Mouse (Mus musculus) left cerebral cortex, postnatal 25 days (tissue): ENCODE measurements around the gene Tmigd3. TPM values are rescaled to one million over a fixed set of nuclear protein-coding genes. Genes with fewer than 3 reads are reported as not detected.

Experiments
- DNase-seq, 2 experiments: peaks; one replicate each; pipeline ENCODE4 v3.0.0; 2022; ENCODE audit warnings: low spot score in 2 of 2, mixed read lengths in 1 of 2
- intact Hi-C: fragments of 180-260 bp; cut with DNase I; formaldehyde crosslinking; loops from one replicate; pipeline ENCODE4 v1.15.1; 2025
- total RNA-seq, 2 experiments: library from RNA; stranded (reverse); gene quantifications; 2 replicates each; pipeline ENCODE4 v1.2.3; 2021

The Tmigd3 gene
- total RNA-seq, 2 experiments from 2014 or later, result 0.69 TPM; not detected in 1

DNA sequence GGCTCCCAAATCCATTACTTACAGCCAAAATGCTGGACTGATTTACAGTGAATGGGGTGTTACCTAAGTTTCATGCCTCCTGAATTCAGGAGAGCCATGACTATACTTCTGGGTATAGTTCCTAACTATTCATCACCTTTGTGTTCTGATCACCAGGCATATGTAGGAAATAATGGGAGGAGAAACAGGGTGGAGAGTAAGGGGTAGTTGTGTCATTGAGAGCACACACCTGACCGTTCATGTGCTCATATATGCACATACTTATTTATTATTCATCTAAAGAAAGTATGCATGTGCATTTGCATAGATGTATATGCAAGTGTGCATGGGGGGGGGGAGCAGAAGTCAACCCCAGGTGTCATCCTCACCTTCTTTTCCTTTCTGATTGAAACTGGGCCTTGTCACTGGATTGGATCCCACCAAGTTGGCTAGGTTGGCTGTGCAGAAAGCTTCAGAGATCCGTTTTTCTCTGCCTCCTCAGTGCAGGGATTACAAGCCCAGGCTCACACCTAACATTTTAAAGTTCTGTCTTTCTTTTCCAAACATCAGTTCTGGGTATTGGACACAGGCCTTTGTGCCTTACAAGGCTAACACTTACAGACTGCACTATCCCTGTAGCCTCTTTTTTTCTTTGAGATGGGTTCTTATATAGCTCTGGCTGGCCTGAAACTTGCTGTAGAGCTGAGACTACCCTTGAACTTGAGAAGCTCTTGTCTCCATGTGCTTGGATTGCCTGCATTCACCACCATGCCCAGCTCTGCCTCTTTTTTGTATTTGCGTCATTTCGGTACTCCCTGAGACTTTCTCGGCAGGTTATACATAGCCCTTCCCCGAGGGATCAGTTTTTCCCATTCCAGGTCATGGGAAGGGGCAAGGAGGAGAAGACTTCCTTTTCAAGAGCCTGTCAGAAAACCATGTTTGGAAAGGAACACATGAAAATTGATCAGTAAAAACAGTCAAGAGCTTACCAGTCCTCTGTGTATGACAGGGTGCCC is 3.0 kb downstream of the Tmigd3 start:
- DNase-seq, result no peak
- intact Hi-C loops, result no loop called here

DNA sequence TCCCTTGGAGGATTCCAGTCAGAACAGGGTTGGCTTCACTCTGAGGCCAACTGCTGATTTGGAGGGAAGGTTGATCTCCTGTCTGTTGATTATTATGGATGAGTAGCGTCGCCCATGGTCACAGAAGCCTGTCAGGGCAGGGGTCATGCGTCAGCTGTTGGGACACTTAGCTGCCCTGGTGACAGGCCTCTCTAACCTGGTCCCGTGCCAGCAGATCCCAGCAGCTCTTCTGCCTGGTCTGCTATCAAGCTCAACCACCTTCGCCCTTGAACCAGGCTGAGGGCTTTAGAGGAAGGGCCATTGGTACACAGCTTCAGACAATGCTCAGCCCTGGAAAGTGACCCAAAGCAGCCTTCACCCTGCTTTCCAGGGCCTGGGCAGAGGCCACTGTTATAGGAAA is 5.3 kb downstream of the Tmigd3 start:
- intact Hi-C loops, result loop anchor here (5.0 kb wide), 1 partner anchor 114 kb away; no protein-coding TSS in a partner anchor
- no peak for DNase-seq

DNA sequence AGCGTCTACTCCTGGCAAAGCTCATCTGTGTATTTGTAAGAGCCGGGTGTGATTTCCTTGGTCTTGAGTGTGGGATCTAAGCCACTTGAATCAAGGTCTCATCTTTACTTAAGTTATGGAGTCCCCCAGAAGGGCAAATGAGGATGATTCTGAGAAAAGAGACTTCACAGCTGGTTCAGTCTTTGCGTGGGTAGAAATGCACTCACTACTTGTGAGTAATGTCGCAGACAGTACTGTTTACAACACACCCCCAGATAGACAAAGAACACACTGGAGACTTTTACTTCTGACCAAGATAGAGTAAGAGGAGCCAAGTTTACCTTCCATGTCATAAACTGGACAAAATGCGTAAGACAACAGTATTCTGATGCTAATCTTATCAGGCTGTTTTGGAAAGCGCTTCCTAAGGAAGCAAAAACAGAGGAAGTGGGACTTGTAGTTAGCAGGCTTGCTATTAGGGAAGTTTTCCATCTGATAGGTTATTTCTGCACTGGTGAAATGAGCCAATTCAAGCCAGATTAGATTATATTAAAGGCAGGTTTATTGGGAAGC is 6.6 kb downstream of the Tmigd3 start:
- intact Hi-C loops, result loop anchor here (5.0 kb wide), 1 partner anchor 115 kb away; no protein-coding TSS in a partner anchor
- peak in 1 of 2 experiments; percentile 58 for DNase-seq

DNA sequence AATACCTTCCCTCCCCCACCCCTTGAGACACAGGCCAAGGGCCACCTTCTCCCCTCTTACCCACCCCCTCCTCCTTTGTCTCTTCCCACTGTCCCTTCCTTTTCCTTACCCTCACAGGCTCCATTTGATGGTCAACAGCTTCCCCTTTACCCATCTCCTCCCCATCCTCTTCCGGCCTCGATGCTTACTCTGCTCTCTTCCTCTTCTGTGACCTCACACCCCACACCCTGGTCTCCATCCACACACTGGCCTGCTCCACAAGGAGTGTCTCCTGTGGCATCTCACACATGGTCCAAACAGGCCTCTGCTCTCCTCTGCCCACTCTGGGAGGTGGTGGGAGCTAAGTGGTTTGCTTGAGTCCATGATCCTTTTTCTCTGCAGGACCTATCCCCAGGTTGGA is 7.2 kb downstream of the Tmigd3 start:
- intact Hi-C loops, result loop anchor here (5.0 kb wide), 1 partner anchor 116 kb away; no protein-coding TSS in a partner anchor
- DNase-seq, result no peak

DNA sequence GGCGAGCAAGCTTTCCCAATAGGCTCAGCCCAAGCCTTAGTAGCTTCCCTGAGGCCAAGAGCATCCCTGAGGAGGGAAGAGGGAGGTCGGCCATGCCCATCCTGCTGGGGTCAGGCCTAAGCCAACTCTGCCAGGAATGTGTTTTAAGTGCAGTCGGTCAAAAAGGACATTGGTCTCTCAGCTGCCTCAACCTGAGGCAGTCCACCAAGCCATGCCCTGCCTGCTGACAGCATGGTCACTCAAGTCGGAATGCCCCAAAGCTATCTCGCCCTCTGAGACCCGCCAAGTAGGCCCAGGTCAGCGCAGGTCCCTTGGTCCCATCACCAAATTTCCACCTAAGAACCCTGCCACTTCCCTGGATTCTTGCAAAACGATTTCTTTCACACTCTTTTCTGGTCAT is 8.0 kb downstream of the Tmigd3 start:
- DNase-seq, result no peak
- intact Hi-C loops, result loop anchor here (5.0 kb wide), 1 partner anchor 116 kb away; no protein-coding TSS in a partner anchor

DNA sequence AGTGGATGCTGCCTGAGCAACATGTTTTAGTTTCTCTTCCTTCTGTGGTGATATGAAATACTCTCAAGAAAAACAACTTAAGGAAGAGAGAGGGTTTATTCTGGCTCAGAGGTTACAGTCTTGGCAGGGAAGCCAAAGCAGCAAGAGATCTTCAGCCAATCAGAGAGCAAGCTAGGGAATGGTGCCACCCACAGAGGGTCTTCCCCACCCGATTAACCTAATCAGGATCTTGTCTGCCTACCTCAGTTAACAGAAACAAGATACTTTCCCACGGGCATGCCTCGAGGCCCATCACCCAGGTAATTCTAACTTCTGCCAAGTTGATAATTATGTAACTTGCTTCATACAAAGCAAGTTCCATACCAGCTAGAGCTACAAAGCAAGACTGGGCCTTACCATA is 9.7 kb downstream of the Tmigd3 start:
- intact Hi-C loops, result no loop called here

DNA sequence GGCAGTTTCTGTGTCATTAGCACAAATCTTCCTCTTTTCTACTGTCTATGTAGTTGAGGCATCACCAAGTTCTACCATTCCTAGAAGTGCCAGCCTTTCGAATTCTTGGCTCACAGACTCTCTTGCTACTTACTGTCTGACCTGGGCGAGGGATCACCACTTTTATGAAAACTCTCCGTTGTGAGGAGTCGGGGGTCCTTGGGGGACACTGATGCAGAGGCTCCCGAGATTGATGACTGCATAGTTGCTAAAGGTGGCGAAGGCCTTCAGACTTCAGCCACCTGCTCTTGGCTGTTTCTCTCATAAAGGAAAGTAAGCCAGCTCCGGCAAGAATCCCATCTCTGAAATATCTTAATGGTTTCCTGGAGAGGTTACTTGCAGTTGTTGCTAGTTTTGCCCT is 11.4 kb downstream of the Tmigd3 start:
- intact Hi-C loops, result no loop called here
- DNase-seq, result no peak

More for the DNA sequence above, 9.7 kb downstream of the Tmigd3 start:
- no peak for DNase-seq

DNA sequence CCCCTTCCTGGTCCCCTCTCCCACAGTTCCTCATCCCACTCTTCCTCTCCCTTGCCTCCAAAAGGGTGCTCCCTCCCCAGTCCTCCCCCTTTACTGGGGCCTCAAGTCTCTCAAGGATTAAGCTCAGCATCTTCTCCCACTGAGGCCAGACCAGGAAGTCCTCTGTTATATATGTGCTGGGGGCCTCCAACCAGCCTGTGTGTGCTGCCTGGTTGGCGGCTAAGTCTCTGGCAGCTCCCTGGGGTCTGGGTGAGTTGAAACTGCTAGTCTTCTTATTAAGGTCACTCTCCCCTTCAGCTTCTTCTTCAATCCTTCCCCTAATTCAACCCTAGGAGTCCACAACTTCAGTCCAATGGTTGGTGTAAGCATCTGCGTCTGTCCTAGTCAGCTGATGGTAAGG is 12.4 kb downstream of the Tmigd3 start:
- intact Hi-C loops, result no loop called here

DNA sequence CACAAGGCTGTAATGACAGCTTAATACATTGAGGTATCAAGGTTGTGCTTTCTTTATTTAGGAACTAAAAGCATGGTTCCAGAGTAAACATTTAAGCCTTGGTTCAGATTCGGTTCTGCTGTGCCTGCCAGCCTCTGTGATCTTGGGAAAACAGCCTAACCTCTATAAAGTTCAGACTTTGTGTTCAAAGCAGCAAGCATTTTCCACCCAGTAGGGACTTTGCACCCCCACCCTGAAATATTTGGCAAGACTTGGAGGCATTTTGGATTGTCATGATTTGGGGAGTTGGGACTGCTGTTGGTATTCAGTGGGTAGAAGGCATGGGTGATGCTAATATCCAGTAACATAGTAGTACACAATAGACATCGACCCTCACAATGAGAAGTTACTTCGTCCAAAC is 18.3 kb downstream of the Tmigd3 start:
- intact Hi-C loops, result no loop called here
- no peak for DNase-seq

More for the DNA sequence above, 12.4 kb downstream of the Tmigd3 start:
- no peak for DNase-seq

DNA sequence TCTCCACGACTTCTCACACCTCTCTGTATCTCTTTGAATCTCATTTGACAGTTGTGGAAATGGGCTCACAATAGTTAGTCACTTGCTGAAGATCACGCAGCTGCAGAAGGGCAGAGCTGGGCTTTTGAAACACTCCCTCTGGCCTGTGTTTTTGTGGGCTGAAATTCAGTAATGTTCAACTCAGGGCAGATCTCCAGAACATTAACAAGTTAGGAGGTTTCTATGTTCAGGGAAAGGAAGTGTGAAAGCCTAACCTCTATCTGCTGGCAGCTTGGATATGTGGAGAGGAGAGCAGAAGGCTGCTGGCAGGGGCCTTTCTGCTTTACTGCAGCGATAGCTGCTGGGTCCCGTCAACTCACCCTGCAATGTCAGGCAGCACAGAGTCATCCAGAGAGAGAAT is 19.5 kb downstream of the Tmigd3 start:
- intact Hi-C loops, result no loop called here
- DNase-seq, result no peak

DNA sequence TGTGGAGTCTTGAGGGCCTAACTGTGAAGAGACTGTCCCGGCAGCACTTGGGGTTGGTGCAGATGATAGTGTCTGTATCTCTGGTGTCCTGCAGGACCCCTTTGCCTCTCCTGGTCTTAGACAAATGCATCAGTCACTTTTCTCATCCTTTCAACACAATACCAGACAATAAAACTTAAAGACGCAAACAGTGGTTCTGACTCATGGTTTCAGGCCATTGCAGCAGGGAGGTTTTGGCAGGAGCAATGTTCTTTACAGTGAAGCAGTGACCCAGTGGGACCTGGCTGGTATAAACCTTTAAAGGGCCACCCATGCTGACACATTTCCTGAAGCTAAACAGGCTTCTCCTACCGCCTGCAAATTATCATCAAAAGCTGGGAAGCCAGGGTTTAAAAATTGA is 20.4 kb downstream of the Tmigd3 start:
- intact Hi-C loops, result no loop called here
- no peak for DNase-seq

DNA sequence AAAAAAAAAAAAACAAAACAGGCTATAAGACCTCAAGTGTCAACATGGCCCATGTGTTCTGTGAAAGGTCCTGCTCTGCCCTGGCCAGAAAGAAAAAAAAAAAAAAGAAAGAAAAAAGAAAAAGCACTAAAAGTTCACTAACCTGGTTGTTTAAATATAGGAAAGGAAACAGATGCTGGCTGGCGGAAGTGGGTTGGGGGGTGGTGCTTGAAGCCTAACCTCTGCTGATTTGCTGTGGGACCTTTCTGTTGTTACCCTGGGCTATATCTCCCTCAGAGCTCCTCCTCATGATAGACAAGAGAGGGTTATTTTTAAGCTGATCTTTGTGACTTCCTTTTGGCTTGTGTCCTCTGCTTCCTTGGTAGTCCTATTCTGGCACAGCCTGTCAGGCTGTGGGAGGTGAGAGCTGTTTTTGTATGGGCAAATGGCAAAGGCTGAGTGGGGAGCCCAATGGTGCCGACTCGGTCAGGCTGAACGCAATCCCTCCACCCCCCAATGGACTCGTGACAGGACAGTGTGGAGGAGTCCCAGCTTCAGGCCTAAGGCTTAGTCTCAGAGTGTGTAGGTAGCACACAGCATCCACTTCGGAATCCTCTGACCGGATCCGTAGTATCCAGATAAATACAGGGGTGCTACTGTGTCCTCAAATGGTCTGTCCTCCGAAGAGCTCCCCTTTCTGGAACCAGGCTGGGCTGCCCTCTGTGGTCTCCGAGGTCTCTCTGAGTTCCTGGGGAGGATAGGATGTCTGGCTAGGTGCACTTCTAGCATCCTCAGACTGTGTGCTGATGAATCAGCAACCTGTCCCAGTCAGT is 21.3 kb downstream of the Tmigd3 start:
- DNase-seq, result peak in 1 of 2 experiments; percentile 58
- intact Hi-C loops, result no loop called here

DNA sequence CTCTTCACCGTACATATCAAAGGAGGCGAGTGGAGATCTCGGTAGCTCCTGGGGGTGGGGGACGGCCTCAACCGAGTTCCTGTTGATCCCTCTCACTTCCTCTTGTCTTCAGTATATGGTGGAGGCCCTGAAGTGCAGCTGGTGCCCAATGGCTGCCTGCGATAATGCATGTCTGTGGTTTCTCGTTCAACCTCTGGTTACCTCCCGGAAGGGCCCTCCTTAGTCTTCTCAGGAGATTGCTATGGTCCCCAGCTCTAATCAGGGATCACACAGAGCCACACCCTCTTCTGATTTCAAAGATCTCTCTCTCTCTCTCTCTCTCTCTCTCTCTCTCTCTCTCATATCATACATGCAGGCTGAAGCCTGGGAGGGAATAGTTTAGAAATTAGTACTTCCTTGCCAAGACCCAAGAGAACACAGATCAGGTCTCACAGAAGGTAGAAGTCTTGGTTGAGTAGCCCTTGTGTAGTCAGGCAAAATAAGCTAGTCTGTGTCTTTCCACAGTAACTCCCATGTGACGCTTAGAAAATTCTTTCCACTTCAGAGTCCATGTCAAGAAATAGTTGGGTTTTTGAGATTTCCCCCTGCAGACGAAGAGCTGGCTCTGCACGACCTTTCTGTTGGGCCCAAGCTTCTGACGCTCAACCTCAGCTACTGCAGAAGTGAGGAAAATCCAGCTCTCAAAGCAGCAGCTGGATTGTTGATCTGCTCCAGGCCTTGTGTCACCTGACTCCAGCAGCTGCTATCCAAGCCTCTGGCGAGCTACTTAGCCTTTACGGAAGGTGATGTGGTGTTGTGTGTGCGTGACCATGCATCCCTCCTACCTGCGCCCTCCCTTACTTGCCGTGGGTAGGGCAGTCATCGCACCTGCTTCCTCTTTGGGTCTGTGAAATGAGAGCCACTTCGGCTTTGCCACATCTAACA is 22.1 kb downstream of the Tmigd3 start:
- no peak for DNase-seq
- intact Hi-C loops, result no loop called here

DNA sequence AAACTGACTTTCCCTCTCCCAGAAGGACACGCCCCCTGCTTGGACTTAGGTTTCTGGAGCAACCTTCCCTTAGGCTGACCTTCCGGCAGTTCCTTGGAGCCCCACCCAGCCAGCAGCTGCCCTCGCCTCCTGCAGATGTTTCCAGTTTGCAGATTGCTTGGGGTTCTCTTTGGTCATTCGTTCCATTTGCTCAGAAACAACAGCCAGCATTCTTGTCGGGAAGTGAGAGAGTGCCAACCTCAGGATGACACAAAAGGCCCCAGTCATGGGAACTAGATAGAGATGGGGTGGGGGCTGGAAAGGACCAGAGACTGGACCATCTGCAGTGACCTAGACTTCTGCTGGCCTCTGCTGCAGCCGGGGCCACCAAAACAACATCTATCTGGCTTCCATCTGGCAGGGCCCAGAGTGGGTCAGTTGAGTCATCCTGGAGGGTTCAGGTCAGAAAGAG is 23.3 kb downstream of the Tmigd3 start:
- DNase-seq, result no peak
- intact Hi-C loops, result no loop called here

DNA sequence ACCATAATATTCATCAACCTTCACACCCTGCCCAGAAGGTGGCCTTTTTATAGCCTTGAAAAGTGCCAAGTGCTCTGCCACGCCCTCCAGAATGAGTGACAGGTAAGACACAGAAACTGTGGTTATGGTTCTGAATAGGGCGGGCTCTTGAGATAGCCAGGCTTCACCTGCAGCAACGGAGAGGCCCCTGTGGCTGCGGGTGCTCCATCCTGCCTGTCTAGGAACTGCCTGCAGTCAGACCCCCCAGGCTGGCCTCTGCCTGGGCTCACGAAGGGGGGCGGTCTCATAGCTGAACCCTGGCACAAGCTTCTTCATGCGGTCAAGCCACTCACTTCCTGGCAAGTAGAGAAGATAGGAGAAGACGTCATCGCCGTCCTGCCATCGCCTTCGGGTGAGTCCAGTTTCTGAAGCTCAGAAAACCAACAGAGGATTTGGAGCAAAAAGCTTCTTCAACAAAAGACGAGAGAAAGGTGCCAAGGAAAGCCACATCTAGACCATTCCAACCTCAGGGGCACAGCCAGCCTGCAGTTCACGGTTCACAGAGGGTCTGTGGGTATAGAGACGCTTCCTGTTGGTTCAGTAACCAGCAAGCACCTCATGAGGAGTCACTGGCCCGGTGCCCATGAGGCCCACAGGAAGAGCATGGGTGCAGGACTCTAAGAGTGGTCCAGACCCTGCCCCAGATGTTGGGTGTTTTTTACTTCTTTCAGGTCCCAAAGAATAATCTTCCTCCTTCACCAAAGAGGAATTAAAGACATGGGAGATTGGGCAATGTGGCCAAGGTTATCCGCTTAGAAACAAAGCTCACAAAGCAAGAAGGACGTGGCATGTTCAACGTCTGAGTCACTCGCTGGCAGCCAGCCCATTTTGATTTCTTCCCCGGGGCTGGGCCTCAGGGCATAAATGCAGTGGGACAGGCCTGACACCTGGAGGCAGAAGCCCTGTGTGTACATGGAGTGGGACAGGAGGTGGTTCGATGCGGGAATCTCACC is 24.2 kb downstream of the Tmigd3 start:
- intact Hi-C loops, result loop anchor here (5.0 kb wide), 3 partner anchors 93 to 208 kb away; partner anchors contain the start of genes Ddx20 and Rap1a
- DNase-seq, result peak; percentile 32 to 60

DNA sequence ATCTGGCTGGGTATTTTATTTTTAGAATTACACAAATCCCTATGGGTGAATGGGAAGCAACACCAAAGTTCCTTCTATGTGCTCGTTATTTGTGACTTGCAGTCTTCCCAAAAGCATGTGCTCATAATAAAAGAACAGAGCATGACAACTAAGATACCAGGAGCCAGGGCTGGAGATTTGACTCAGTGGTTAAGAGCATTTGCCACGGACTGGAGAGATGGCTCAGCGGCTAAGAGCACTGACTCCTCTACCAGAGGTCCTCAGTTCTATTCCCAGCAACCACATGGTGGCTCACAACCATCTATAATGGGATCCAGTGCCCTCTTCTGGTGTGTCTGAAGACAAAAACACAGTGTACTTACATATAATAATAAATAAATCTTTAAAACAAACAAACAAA is 26.1 kb downstream of the Tmigd3 start:
- no peak for DNase-seq
- intact Hi-C loops, result loop anchor here (5.0 kb wide), 3 partner anchors 95 to 210 kb away; partner anchors contain the start of genes Ddx20 and Rap1a

DNA sequence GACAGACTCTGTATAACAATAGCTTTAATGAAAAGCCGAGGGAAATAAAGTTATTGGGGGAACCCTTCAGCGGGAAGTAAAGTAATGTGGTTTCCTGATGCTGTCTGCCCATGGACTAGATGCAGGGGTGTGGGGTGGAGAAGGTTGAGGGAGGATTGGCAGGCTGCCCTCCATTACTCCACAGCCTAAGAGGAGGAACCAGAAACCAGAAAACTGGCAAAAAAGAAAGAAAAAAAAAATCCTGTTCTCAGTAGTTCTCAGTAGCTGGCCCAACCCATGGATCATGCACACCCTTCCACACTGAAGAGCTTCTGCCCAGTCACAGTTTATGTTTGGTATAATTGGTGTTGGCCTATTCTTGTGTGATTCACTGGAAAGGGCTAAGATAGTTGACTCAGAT is 27.6 kb downstream of the Tmigd3 start:
- peak in 1 of 2 experiments; percentile 43 for DNase-seq
- intact Hi-C loops, result loop anchor here (2.0 to 5.0 kb wide), 4 partner anchors 96 to 211 kb away; partner anchors contain the start of genes Ddx20 and Rap1a
